Mouse (Mus musculus) telencephalon, adult 2 months (tissue): ENCODE measurements at regions not wholly inside any gene's neighbourhood (a gene's known extent, or its start where the extent isn't known, plus 50 kb on each side); places are given as distances from the start of the nearest gene placed in this dataset.

Source experiments
- DNase-seq: peaks from one replicate; pipeline ENCODE4 v3.0.0-alpha.2; 2011; ENCODE audit warnings: low read depth, low spot score

- DNase-seq, result no peak
These were observed 227.8 kb upstream of the Meis1 start for GRCm38 (mm10) chr11:19246390-19247114.

- no peak for DNase-seq
These were observed 234.8 kb upstream of the Meis1 start for GRCm38 (mm10) chr11:19253605-19254004.

- DNase-seq, result no peak
These were observed 235.4 kb upstream of the Meis1 start for GRCm38 (mm10) chr11:19254183-19254582.

- no peak for DNase-seq
These were observed 238.8 kb upstream of the Meis1 start for GRCm38 (mm10) chr11:19257549-19257948.

- DNase-seq, result no peak
These were observed 244.0 kb upstream of the Meis1 start for GRCm38 (mm10) chr11:19262832-19263231.

- no peak for DNase-seq
These were observed 246.2 kb upstream of the Meis1 start for GRCm38 (mm10) chr11:19264798-19265671.

GRCm38 (mm10) chr11:19265672-19265972 lies 246.8 kb upstream of the Meis1 start:
- DNase-seq, result no peak

- no peak for DNase-seq
These were observed 272.2 kb upstream of the Meis1 start for GRCm38 (mm10) chr11:19290971-19291370.

GRCm38 (mm10) chr11:19299411-19299810 lies 280.6 kb upstream of the Meis1 start:
- DNase-seq, result no peak

- no peak for DNase-seq
These were observed 287.9 kb upstream of the Meis1 start for GRCm38 (mm10) chr11:19306687-19307086.

GRCm38 (mm10) chr11:19330685-19331239 lies 312.0 kb upstream of the Meis1 start:
- no peak for DNase-seq

GRCm38 (mm10) chr11:19332274-19332673 lies 313.5 kb upstream of the Meis1 start:
- no peak for DNase-seq

GRCm38 (mm10) chr11:19332727-19333126 lies 313.9 kb upstream of the Meis1 start:
- no peak for DNase-seq

- DNase-seq, result no peak
These were observed 315.2 kb upstream of the Meis1 start for GRCm38 (mm10) chr11:19333908-19334487.

- no peak for DNase-seq
These were observed 316.6 kb upstream of the Meis1 start for GRCm38 (mm10) chr11:19335384-19335783.

GRCm38 (mm10) chr11:19339721-19340317 lies 321.0 kb upstream of the Meis1 start:
- DNase-seq, result no peak

GRCm38 (mm10) chr11:19340889-19341288 lies 322.1 kb upstream of the Meis1 start:
- no peak for DNase-seq

GRCm38 (mm10) chr11:19341379-19341778 lies 322.6 kb upstream of the Meis1 start:
- no peak for DNase-seq

- no peak for DNase-seq
These were observed 324.0 kb upstream of the Meis1 start for GRCm38 (mm10) chr11:19342803-19343202.

GRCm38 (mm10) chr11:19346276-19346826 lies 327.6 kb upstream of the Meis1 start:
- DNase-seq, result no peak
